Mouse (Mus musculus) CH12.LX (cell line): ENCODE data around the gene Dapk2. TPM values are rescaled to one million over a fixed set of nuclear protein-coding genes. Genes with fewer than 3 reads are reported as not detected.

Source experiments
- DNase-seq: peaks from one replicate; pipeline ENCODE4 v3.0.0-alpha.2; 2013; ENCODE audit errors: extremely low read depth
- H3K27ac ChIP-seq: 2 replicates; pipeline ENCODE4 v1.5.1; 2012; ENCODE audit warnings: low read depth, mild to moderate bottlenecking, control low read depth, moderate library complexity; ENCODE audit not compliant: insufficient read depth
- H3K27me3 ChIP-seq: replicated peaks from 2 replicates; pipeline ENCODE3; 2012; ENCODE audit warnings: inconsistent platforms
- H3K36me3 ChIP-seq, 2 experiments: replicated peaks in 1 of 2; 2 replicates each; pipeline versions ENCODE3 to v1.6.1; 2012; ENCODE audit warnings: inconsistent platforms in 1 of 2, low read length in 1 of 2, mild to moderate bottlenecking in 1 of 2, mixed read lengths in 1 of 2, moderate library complexity in 1 of 2; ENCODE audit not compliant: control insufficient read depth in 1 of 2, insufficient read depth in 1 of 2
- H3K4me1 ChIP-seq, 2 experiments: 2 replicates each; pipeline ENCODE4 v1.6.1; 2012; ENCODE audit warnings: inconsistent platforms in 1 of 2, moderate library complexity in 1 of 2; ENCODE audit not compliant: insufficient read depth in 2 of 2, control insufficient read depth in 1 of 2
- H3K4me2 ChIP-seq: 2 replicates; pipeline ENCODE4 v1.6.1; 2012; ENCODE audit warnings: low read depth, mild to moderate bottlenecking, control low read depth; ENCODE audit not compliant: poor library complexity, insufficient read depth, severe bottlenecking
- H3K4me3 ChIP-seq, 3 experiments: fragments of 150-350 bp in 1 of 3; sonication (generic) in 1 of 3; replicated peaks in 1 of 3; 2 replicates each; pipeline versions ENCODE3 to v1.5.1; 2011 to 2012; ENCODE audit warnings: low read depth in 2 of 3, low read length in 2 of 3, mild to moderate bottlenecking in 2 of 3, moderate library complexity in 2 of 3, control low read depth in 1 of 3, improper control_type of control experiment in 1 of 3, inconsistent platforms in 1 of 3, mixed read lengths in 1 of 3; ENCODE audit not compliant: poor library complexity in 1 of 3
- H3K79me2 ChIP-seq: replicated peaks from 2 replicates; pipeline ENCODE4 v1.6.1; 2012; ENCODE audit warnings: mild to moderate bottlenecking, moderate library complexity; ENCODE audit not compliant: control insufficient read depth, poor library complexity, insufficient read depth, severe bottlenecking; ENCODE audit errors: extremely low read depth
- H3K9ac ChIP-seq: 2 replicates; pipeline ENCODE4 v1.6.1; 2012; ENCODE audit warnings: low read depth, mild to moderate bottlenecking, control low read depth, moderate library complexity; ENCODE audit not compliant: insufficient read depth
- H3K9me3 ChIP-seq: replicated peaks from 2 replicates; pipeline ENCODE3; 2012; ENCODE audit warnings: low read length, inconsistent platforms, mixed read lengths
- BHLHE40 ChIP-seq: IDR thresholded peaks from 2 replicates; pipeline ENCODE4 v1.6.1; 2011; ENCODE audit warnings: mild to moderate bottlenecking, low read depth, low read length, improper control_type of control experiment
- CTCF ChIP-seq, 2 experiments: IDR thresholded peaks in 1 of 2; conservative IDR thresholded peaks in 1 of 2; 2 replicates each; pipeline ENCODE4 v1.5.1; 2011 to 2012; ENCODE audit warnings: low read depth in 2 of 2, low read length in 2 of 2, improper control_type of control experiment in 1 of 2, inconsistent platforms in 1 of 2, mild to moderate bottlenecking in 1 of 2, moderate library complexity in 1 of 2
- E2F4 ChIP-seq: IDR thresholded peaks from 2 replicates; pipeline ENCODE4 v1.6.1; 2011; ENCODE audit warnings: low read depth, low read length, improper control_type of control experiment; ENCODE audit not compliant: insufficient replicate concordance
- EP300 ChIP-seq: IDR thresholded peaks from 2 replicates; pipeline ENCODE4 v1.6.1; 2011; ENCODE audit warnings: low read length, improper control_type of control experiment
- ETS1 ChIP-seq: conservative IDR thresholded peaks from 2 replicates; pipeline ENCODE4 v1.6.1; 2012; ENCODE audit warnings: low read depth, mild to moderate bottlenecking, inconsistent platforms, low read length, improper control_type of control experiment, moderate library complexity
- GABPA ChIP-seq: IDR thresholded peaks from 2 replicates; pipeline ENCODE4 v1.6.1; 2012; ENCODE audit warnings: low read depth, low read length, improper control_type of control experiment, inconsistent platforms; ENCODE audit not compliant: insufficient replicate concordance
- HCFC1 ChIP-seq: IDR thresholded peaks from 2 replicates; pipeline ENCODE4 v1.6.1; 2012; ENCODE audit warnings: low read depth, mild to moderate bottlenecking, inconsistent platforms, low read length, improper control_type of control experiment
- IRF4 ChIP-seq: IDR thresholded peaks from 2 replicates; pipeline ENCODE4 v1.6.1; 2014; ENCODE audit warnings: low read depth, mild to moderate bottlenecking, inconsistent platforms, low read length, improper control_type of control experiment
- JUN ChIP-seq: IDR thresholded peaks from 2 replicates; pipeline ENCODE4 v1.6.1; 2011; ENCODE audit warnings: low read depth, mild to moderate bottlenecking, low read length, improper control_type of control experiment, moderate library complexity; ENCODE audit not compliant: insufficient read depth
- JUND ChIP-seq: conservative IDR thresholded peaks from 2 replicates; pipeline ENCODE4 v1.6.1; 2011; ENCODE audit warnings: low read depth, low read length, improper control_type of control experiment
- KAT2A ChIP-seq: IDR thresholded peaks from 2 replicates; pipeline ENCODE4 v1.6.1; 2012; ENCODE audit warnings: low read length, improper control_type of control experiment, inconsistent platforms; ENCODE audit not compliant: insufficient replicate concordance
- MAX ChIP-seq: IDR thresholded peaks from 2 replicates; pipeline ENCODE4 v1.6.1; 2011; ENCODE audit warnings: low read length, improper control_type of control experiment
- MEF2A ChIP-seq: IDR thresholded peaks from 2 replicates; pipeline ENCODE4 v1.6.1; 2014; ENCODE audit warnings: low read depth, mild to moderate bottlenecking, inconsistent platforms, low read length, improper control_type of control experiment, borderline replicate concordance
- MXI1 ChIP-seq: IDR thresholded peaks from 2 replicates; pipeline ENCODE4 v1.6.1; 2011; ENCODE audit warnings: mild to moderate bottlenecking, low read depth, low read length, improper control_type of control experiment
- MYC ChIP-seq: IDR thresholded peaks from 2 replicates; pipeline ENCODE4 v1.6.1; 2011; ENCODE audit warnings: low read depth, mild to moderate bottlenecking, improper control_type of control experiment, low read length
- NRF1 ChIP-seq: IDR thresholded peaks from 2 replicates; pipeline ENCODE4 v1.6.1; 2014; ENCODE audit warnings: low read depth, mild to moderate bottlenecking, inconsistent platforms, low read length, improper control_type of control experiment, moderate library complexity
- POLR2A ChIP-seq: IDR thresholded peaks from 2 replicates; pipeline ENCODE4 v1.6.1; 2011; ENCODE audit warnings: low read depth, mild to moderate bottlenecking, improper control_type of control experiment, low read length
- RAD21 ChIP-seq: IDR thresholded peaks from 2 replicates; pipeline ENCODE4 v1.6.1; 2011; ENCODE audit warnings: low read depth, mild to moderate bottlenecking, low read length, improper control_type of control experiment, moderate library complexity
- SIN3A ChIP-seq: IDR thresholded peaks from 2 replicates; pipeline ENCODE4 v1.6.1; 2012; ENCODE audit warnings: low read length, improper control_type of control experiment, inconsistent platforms
- SMC3 ChIP-seq: IDR thresholded peaks from 2 replicates; pipeline ENCODE4 v1.6.1; 2011; ENCODE audit warnings: low read depth, low read length, improper control_type of control experiment
- TBP ChIP-seq: conservative IDR thresholded peaks from 2 replicates; pipeline ENCODE4 v1.6.1; 2011; ENCODE audit warnings: low read depth, low read length, improper control_type of control experiment
- UBTF ChIP-seq: IDR thresholded peaks from 2 replicates; pipeline ENCODE4 v1.6.1; 2012; ENCODE audit warnings: low read depth, mild to moderate bottlenecking, inconsistent platforms, low read length, improper control_type of control experiment, moderate library complexity
- USF1 ChIP-seq: IDR thresholded peaks from 2 replicates; pipeline ENCODE4 v1.6.1; 2014; ENCODE audit warnings: low read depth, mild to moderate bottlenecking, inconsistent platforms, low read length, improper control_type of control experiment
- USF2 ChIP-seq: conservative IDR thresholded peaks from 2 replicates; pipeline ENCODE4 v1.6.1; 2011; ENCODE audit warnings: low read depth, low read length, improper control_type of control experiment
- ZC3H11A ChIP-seq: IDR thresholded peaks from 2 replicates; pipeline ENCODE4 v1.6.1; 2012; ENCODE audit warnings: low read depth, mild to moderate bottlenecking, inconsistent platforms, low read length, improper control_type of control experiment
- ZKSCAN1 ChIP-seq: IDR thresholded peaks from 2 replicates; pipeline ENCODE4 v1.6.1; 2012; ENCODE audit warnings: low read depth, inconsistent platforms, low read length, improper control_type of control experiment, borderline replicate concordance
- ZNF384 ChIP-seq: IDR thresholded peaks from 2 replicates; pipeline ENCODE4 v1.6.1; 2012; ENCODE audit warnings: low read depth, low read length, improper control_type of control experiment, inconsistent platforms
- dilution Hi-C: fragments of 300-500 bp; cut with MboI; formaldehyde crosslinking; loops from 2 replicates; pipeline ENCODE4 v1.14.3; 2020; ENCODE audit warnings: low sequenced_read_pairs; ENCODE audit not compliant: extremely low pct_unique_long_range_greater_than_20kb, extremely low pct_ligation_motif_present
- in situ Hi-C: fragments of 300-500 bp; cut with MboI; formaldehyde crosslinking; loops from 3 replicates; pipeline ENCODE4 v1.14.3; 2019; ENCODE audit warnings: low sequenced_read_pairs, low pct_ligation_motif_present, low pct_unique_long_range_greater_than_20kb, mixed read lengths
- polyA plus RNA-seq: library from polyadenylated mRNA; unstranded; fragments of >175 nt; gene quantifications from 2 replicates; pipeline ENCODE4 v1.2.1, GENCODE M21; 2012; ENCODE audit warnings: low read depth; ENCODE audit not compliant: insufficient read length
- total RNA-seq, 2 experiments: library from RNA; depleted of rRNA; stranded (reverse); fragments of 300-350 nt in 1 of 2; fragments of >200 nt in 1 of 2; gene quantifications; 2 replicates each; pipeline ENCODE4 v1.2.3; 2012 to 2014

The Dapk2 gene
- total and polyA plus RNA-seq, 3 experiments = 25.2 to 60.3 (median 39.0) TPM

DNA sequence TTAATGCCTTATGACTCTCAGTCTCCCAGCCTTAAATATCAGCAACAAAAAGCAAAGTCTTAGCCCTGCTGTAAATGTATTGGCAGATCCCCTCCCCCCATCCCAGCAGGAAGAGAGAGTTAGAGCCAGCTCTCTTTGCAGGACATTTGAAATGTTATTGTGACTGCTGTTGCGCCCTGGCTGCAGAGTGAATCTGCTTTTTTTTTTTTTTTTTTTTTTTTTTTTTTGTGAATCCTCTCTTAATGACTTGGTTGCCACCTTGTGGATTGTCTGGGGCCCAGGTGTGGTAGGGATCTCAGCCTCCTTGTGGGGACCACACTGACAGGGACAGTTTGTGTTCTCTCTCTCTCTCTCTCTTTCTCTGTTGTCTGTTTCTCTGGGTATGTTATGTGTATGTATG is 31.0 kb downstream of the Dapk2 start:
- Histone ChIP-seq H3K27ac (no peak overlapping the region), H3K36me3 (peaks cover 0 to 21% of the 10 kb centered on the region in 2 experiments)

DNA sequence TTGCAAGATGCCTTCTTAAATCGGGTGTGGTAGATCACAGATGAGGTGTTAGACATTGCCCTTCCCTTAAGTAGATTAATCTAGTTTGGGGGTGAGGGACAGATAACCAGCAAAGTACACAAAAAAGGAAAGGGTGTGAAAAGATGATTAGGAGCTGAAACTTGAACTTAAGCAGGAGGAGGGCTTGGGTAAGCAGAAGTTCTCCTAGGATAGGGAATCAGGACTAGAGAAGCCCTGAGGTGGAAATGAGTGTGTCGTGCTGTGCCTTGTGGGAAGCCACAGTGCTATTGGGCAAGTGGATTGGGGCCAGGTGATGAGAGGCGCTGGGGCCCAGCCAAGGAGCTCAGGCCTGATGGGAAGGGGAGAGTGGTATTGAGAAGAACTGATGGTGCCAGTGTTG is 36.0 kb downstream of the Dapk2 start:
- Histone ChIP-seq H3K79me2 (no peaks in the 10 kb centered on the region), H3K4me2 (no peak overlapping the region), H3K27me3 (no peaks in the 10 kb centered on the region), H3K9ac (no peak overlapping the region), H3K9me3 (no peaks in the 10 kb centered on the region)
- DNase-seq = no peak
- in situ Hi-C loops = no loop called here
- dilution Hi-C loops = no loop called here
- TF ChIP-seq JUN (no peak), E2F4 (no peak), EP300 (no peak), MAX (no peak), UBTF (no peak), BHLHE40 (no peak), MEF2A (no peak), HCFC1 (no peak), IRF4 (no peak), TBP (no peak), RAD21 (no peak), KAT2A (no peak), ZKSCAN1 (no peak), NRF1 (no peak), MYC (no peak), USF1 (no peak), JUND (no peak)
- TF ChIP-seq, all 38 proteins: peak for 0
- Histone ChIP-seq H3K4me3 (no peak overlapping the region), H3K36me3 (peaks cover 0 to 26% of the 10 kb centered on the region in 2 experiments), H3K4me1 (peaks cover 7 to 48% of the 10 kb centered on the region in 2 experiments; a peak in 2 of 4 replicates), H3K27ac (no peak overlapping the region)

More for the DNA sequence above, 31.0 kb downstream of the Dapk2 start:
- H3K27me3 ChIP-seq = no peaks in the 10 kb centered on the region
- H3K79me2 ChIP-seq = no peaks in the 10 kb centered on the region; the same call in 1 of the 2 replicates
- dilution Hi-C loops (no loop called here), in situ Hi-C loops (no loop called here)
- DNase-seq = no peak
- H3K9ac ChIP-seq = no peak overlapping the region
- no peak for TF ChIP-seq POLR2A
- TF ChIP-seq ZC3H11A = no peak
- no peak for TF ChIP-seq MXI1
- no peak for TF ChIP-seq USF1
- no peak for TF ChIP-seq GABPA
- peak in 1 of 2 experiments; percentile 30; a peak in 2 of 4 replicates for TF ChIP-seq CTCF (conservative IDR thresholded peaks at IDR 0.05 in 1 of 2, IDR thresholded peaks at IDR 0.05 in 1 of 2; ENCODE audit: low read depth in 2 of 2, low read length in 2 of 2)
- no peak for TF ChIP-seq E2F4
- no peak for TF ChIP-seq ZKSCAN1
- TF ChIP-seq BHLHE40 = no peak
- TF ChIP-seq ETS1 = no peak
- TF ChIP-seq HCFC1 = no peak
- no peak for TF ChIP-seq KAT2A
- TF ChIP-seq SMC3 = 0 out of 2 replicates have a peak, but pooled peaks have one; percentile 14
- peak; percentile 7; the same call in 1 of the 2 replicates for TF ChIP-seq RAD21
- peak; percentile 96 for TF ChIP-seq ZNF384
- TF ChIP-seq USF2 = no peak
- no peak for TF ChIP-seq SIN3A
- H3K9me3 ChIP-seq = peaks cover 2% of the 10 kb centered on the region
- no peak overlapping the region for H3K4me3 ChIP-seq
- H3K4me2 ChIP-seq = no peak overlapping the region
- H3K4me1 ChIP-seq = peaks cover 17 to 61% of the 10 kb centered on the region in 2 experiments
